Mouse (Mus musculus) small intestine, adult 2 months (tissue): ENCODE data around the gene Wdr60. TPM values are rescaled to one million over a fixed set of nuclear protein-coding genes. Genes with fewer than 3 reads are reported as not detected.

Experiments
- H3K27ac ChIP-seq: fragments of 200-500 bp; 2 replicates; pipeline ENCODE4 v1.5.1; 2012; ENCODE audit warnings: low read depth, low read length, control low read depth, inconsistent platforms; ENCODE audit not compliant: insufficient read depth
- H3K27me3 ChIP-seq: fragments of 200-500 bp; 2 replicates; pipeline ENCODE4 v1.6.1; 2012; ENCODE audit warnings: mild to moderate bottlenecking, moderate library complexity, low read length, inconsistent platforms; ENCODE audit not compliant: control insufficient read depth, insufficient read depth
- H3K36me3 ChIP-seq: fragments of 200-500 bp; 2 replicates; pipeline ENCODE4 v1.6.1; 2012; ENCODE audit warnings: mild to moderate bottlenecking, low read length, control low read depth, inconsistent platforms; ENCODE audit not compliant: control insufficient read depth, insufficient read depth
- H3K4me1 ChIP-seq: fragments of 200-500 bp; 2 replicates; pipeline ENCODE4 v1.6.1; 2012; ENCODE audit warnings: low read length, inconsistent platforms, mixed read lengths; ENCODE audit not compliant: control insufficient read depth, insufficient read depth, insufficient read length
- H3K4me3 ChIP-seq: fragments of 200-500 bp; 2 replicates; pipeline ENCODE4 v1.5.1; 2012; ENCODE audit warnings: low read depth, mild to moderate bottlenecking, control low read depth, inconsistent platforms, low read length, moderate library complexity
- CTCF ChIP-seq: fragments of 200-500 bp; IDR thresholded peaks from 2 replicates; pipeline ENCODE4 v1.5.1; 2012; ENCODE audit warnings: low read depth, mild to moderate bottlenecking, control low read depth, inconsistent platforms, low read length, moderate library complexity, mixed read lengths; ENCODE audit not compliant: insufficient replicate concordance, insufficient read length; ENCODE audit errors: extremely low read depth
- POLR2A ChIP-seq: fragments of 200-500 bp; IDR thresholded peaks from 2 replicates; pipeline ENCODE4 v1.6.1; 2012; ENCODE audit warnings: low read depth, mild to moderate bottlenecking, control low read depth, inconsistent platforms, low read length, moderate library complexity
- WGBS: fragments of 180-500 bp; shearing (Covaris S2); methylation state at CpG from one replicate; pipeline ENCODE4 v1.1.7; 2018; 5-methylcytosine and 5-hydroxymethylcytosine counted together
- polyA plus RNA-seq: library from polyadenylated mRNA; depleted of rRNA; stranded (reverse); fragments of >200 nt; gene quantifications from 2 replicates; pipeline ENCODE4 v1.2.3, GENCODE M21; 2012; rRNA removed

Gene Wdr60
- polyA plus RNA-seq: 0.51 and 0.95 TPM in 2 replicates

GRCm38 (mm10) chr12:116262555-116263341 is at the start of gene Wdr60:
TSS of gene Wdr60 (minus strand) at chr12:116263022.
- no peak for TF ChIP-seq CTCF
- no peak; the same call in 1 of the 2 replicates for TF ChIP-seq POLR2A
- no peaks in the 10 kb centered on the region for H3K27me3 ChIP-seq
- peaks cover 5% of the 10 kb centered on the region for H3K4me1 ChIP-seq
- H3K4me3 ChIP-seq: peak within 1 kb of the TSS; percentile 91
- H3K27ac ChIP-seq: no peak within 1 kb of the TSS
- 4% methylated on average over 40 of the region's 47 CpGs for WGBS
- H3K36me3 ChIP-seq: no peaks in the 10 kb centered on the region

GRCm38 (mm10) chr12:116308612-116309011 is 45.8 kb upstream of the Wdr60 start:
- H3K27me3 ChIP-seq: no peaks in the 10 kb centered on the region
- no peaks in the 10 kb centered on the region for H3K4me1 ChIP-seq
- H3K27ac ChIP-seq: no peak overlapping the region
- TF ChIP-seq CTCF: no peak
- TF ChIP-seq POLR2A: no peak
- no peak overlapping the region for H3K4me3 ChIP-seq
- WGBS: 57% methylated on average over 2 of the region's 2 CpGs
- H3K36me3 ChIP-seq: no peaks in the 10 kb centered on the region

- Histone ChIP-seq H3K4me1 (no peaks in the 10 kb centered on the region), H3K36me3 (no peaks in the 10 kb centered on the region), H3K27ac (no peak overlapping the region), H3K4me3 (no peak overlapping the region), H3K27me3 (no peaks in the 10 kb centered on the region)
- 77% methylated on average over 3 of the region's 3 CpGs for WGBS
- TF ChIP-seq POLR2A (no peak), CTCF (no peak)
These were observed 45.0 kb upstream of the Wdr60 start for GRCm38 (mm10) chr12:116307870-116308269.

GRCm38 (mm10) chr12:116306042-116306441 is 43.2 kb upstream of the Wdr60 start:
- Histone ChIP-seq H3K4me1 (no peaks in the 10 kb centered on the region), H3K4me3 (no peak overlapping the region), H3K36me3 (no peaks in the 10 kb centered on the region), H3K27me3 (no peaks in the 10 kb centered on the region), H3K27ac (no peak overlapping the region)
- 59% methylated on average over 1 of the region's 1 CpGs for WGBS
- TF ChIP-seq POLR2A (no peak), CTCF (no peak)

GRCm38 (mm10) chr12:116302181-116302580 is 39.4 kb upstream of the Wdr60 start:
- H3K4me3 ChIP-seq: no peak overlapping the region
- TF ChIP-seq CTCF: no peak
- TF ChIP-seq POLR2A: no peak
- peaks cover 6% of the 10 kb centered on the region; the same call in 1 of the 2 replicates for H3K4me1 ChIP-seq
- H3K27ac ChIP-seq: no peak overlapping the region
- no peaks in the 10 kb centered on the region for H3K27me3 ChIP-seq
- H3K36me3 ChIP-seq: no peaks in the 10 kb centered on the region; the same call in 1 of the 2 replicates

- no peaks in the 10 kb centered on the region; the same call in 1 of the 2 replicates for H3K36me3 ChIP-seq
- TF ChIP-seq POLR2A (no peak), CTCF (no peak)
- no peak overlapping the region for H3K27ac ChIP-seq
- H3K4me3 ChIP-seq: no peak overlapping the region
- no peaks in the 10 kb centered on the region for H3K27me3 ChIP-seq
- peaks cover 6% of the 10 kb centered on the region; the same call in 1 of the 2 replicates for H3K4me1 ChIP-seq
- WGBS: 51% methylated on average over 2 of the region's 2 CpGs
These were observed 37.1 kb upstream of the Wdr60 start for GRCm38 (mm10) chr12:116299906-116300305.

- H3K4me1 ChIP-seq: no peaks in the 10 kb centered on the region; the same call in 1 of the 2 replicates
- 68% methylated on average over 4 of the region's 4 CpGs for WGBS
- H3K36me3 ChIP-seq: no peaks in the 10 kb centered on the region
- no peak overlapping the region for H3K4me3 ChIP-seq
- H3K27ac ChIP-seq: no peak overlapping the region
- no peaks in the 10 kb centered on the region for H3K27me3 ChIP-seq
- no peak for TF ChIP-seq CTCF
- TF ChIP-seq POLR2A: no peak
These were observed 30.9 kb upstream of the Wdr60 start for GRCm38 (mm10) chr12:116293599-116294292.

GRCm38 (mm10) chr12:116293185-116293584 is 30.4 kb upstream of the Wdr60 start:
- H3K4me3 ChIP-seq: no peak overlapping the region
- no peaks in the 10 kb centered on the region; the same call in 1 of the 2 replicates for H3K4me1 ChIP-seq
- no peaks in the 10 kb centered on the region for H3K27me3 ChIP-seq
- H3K36me3 ChIP-seq: peaks cover 2% of the 10 kb centered on the region; the same call in 1 of the 2 replicates
- H3K27ac ChIP-seq: no peak overlapping the region
- TF ChIP-seq CTCF (no peak), POLR2A (no peak)
- 17% methylated on average over 2 of the region's 2 CpGs for WGBS
